Mouse (Mus musculus) embryonic fibroblast, embryonic 13.5 days (primary cell): ENCODE measurements around the gene Ank2. TPM values are rescaled to one million over a fixed set of nuclear protein-coding genes. Genes with fewer than 3 reads are reported as not detected.

ENCODE experiments used
- H3K27ac ChIP-seq: 2 replicates; pipeline ENCODE4 v1.5.1; 2012; ENCODE audit warnings: low read length, control low read depth, inconsistent platforms; ENCODE audit not compliant: insufficient read depth
- H3K4me1 ChIP-seq: 2 replicates; pipeline ENCODE4 v1.6.1; 2011; ENCODE audit warnings: low read length; ENCODE audit not compliant: control insufficient read depth, insufficient read depth
- H3K4me3 ChIP-seq: 2 replicates; pipeline ENCODE4 v1.5.1; 2011; ENCODE audit warnings: mild to moderate bottlenecking, control low read depth, low read length; ENCODE audit not compliant: insufficient read depth
- CTCF ChIP-seq: IDR thresholded peaks from 2 replicates; pipeline ENCODE4 v1.5.1; 2011; ENCODE audit warnings: mild to moderate bottlenecking, control low read depth, low read length, moderate library complexity, borderline replicate concordance; ENCODE audit not compliant: insufficient read depth
- POLR2A ChIP-seq: IDR thresholded peaks from 2 replicates; pipeline ENCODE4 v1.6.1; 2011; ENCODE audit warnings: low read depth, mild to moderate bottlenecking, control low read depth, low read length, moderate library complexity
- polyA plus RNA-seq: library from polyadenylated mRNA; stranded (reverse); fragments of >200 nt; gene quantifications from 2 replicates; pipeline ENCODE4 v1.2.4, GENCODE M21; 2011; ENCODE audit warnings: low read depth; ENCODE audit not compliant: missing spikeins, insufficient read length

Gene Ank2
- polyA plus RNA-seq, 1 experiment = 53.8 TPM

GRCm38 (mm10) chr3:127140590-127140989, 358.6 kb downstream of the Ank2 start:
- H3K27ac ChIP-seq = no peak overlapping the region
- no peak overlapping the region for H3K4me3 ChIP-seq
- H3K4me1 ChIP-seq = peaks cover 3% of the 10 kb centered on the region; the same call in 1 of the 2 replicates
- TF ChIP-seq CTCF (no peak), POLR2A (no peak)

DNA sequence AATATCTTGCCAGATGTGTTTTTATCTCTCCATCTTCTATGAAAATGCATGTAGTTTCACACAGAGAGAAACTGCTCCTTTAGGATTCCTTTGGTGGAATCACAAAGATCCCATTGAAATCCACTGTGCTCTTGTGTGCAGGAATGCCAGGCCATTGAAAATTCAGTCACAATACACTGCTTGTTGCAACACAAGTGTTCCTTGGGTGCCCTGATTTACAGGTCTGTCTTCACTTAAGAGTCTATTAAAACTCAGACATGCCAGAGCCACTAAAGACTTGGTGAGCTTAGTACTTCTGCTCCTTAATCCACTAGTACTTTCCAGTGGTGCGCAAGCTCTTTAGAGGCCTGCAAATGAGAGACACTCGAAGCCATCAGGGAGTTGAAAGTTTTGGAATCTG, 359.5 kb downstream of the Ank2 start:
- no peak overlapping the region for H3K4me3 ChIP-seq
- TF ChIP-seq POLR2A (no peak), CTCF (no peak)
- no peak overlapping the region for H3K27ac ChIP-seq

GRCm38 (mm10) chr3:127137508-127137907, 361.6 kb downstream of the Ank2 start:
- Histone ChIP-seq H3K27ac (no peak overlapping the region), H3K4me3 (no peak overlapping the region), H3K4me1 (peaks cover 3% of the 10 kb centered on the region; the same call in 1 of the 2 replicates)
- TF ChIP-seq POLR2A = no peak
- no peak for TF ChIP-seq CTCF

More for the DNA sequence above, 359.5 kb downstream of the Ank2 start:
- H3K4me1 ChIP-seq = peaks cover 3% of the 10 kb centered on the region; the same call in 1 of the 2 replicates

- Histone ChIP-seq H3K4me3 (no peak overlapping the region), H3K27ac (no peak overlapping the region), H3K4me1 (peaks cover 3% of the 10 kb centered on the region; the same call in 1 of the 2 replicates)
- TF ChIP-seq POLR2A (no peak), CTCF (no peak)
Measured at GRCm38 (mm10) chr3:127134062-127134461, 365.1 kb downstream of the Ank2 start.

DNA sequence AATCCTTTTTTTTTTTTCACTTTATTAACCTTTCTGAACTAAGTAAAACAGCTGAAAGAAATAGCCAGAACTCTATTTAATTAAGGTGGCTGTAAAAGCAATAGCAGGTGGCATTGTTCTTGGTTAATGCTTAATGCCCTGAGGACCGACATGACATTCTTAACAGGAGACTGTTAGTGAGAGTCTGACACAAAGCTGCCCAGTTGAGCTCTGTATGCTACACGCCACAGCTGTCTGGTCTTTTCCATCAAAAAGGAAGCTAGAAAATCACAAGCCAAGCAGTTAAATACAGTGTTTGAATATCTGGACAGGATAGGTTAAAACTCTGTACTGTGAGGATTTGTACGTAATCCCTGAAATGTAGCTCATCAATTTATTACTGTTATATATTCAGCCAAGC, 368.1 kb downstream of the Ank2 start:
- H3K4me1 ChIP-seq = no peaks in the 10 kb centered on the region
- H3K4me3 ChIP-seq = no peak overlapping the region
- no peak for TF ChIP-seq POLR2A
- no peak for TF ChIP-seq CTCF
- no peak overlapping the region for H3K27ac ChIP-seq

DNA sequence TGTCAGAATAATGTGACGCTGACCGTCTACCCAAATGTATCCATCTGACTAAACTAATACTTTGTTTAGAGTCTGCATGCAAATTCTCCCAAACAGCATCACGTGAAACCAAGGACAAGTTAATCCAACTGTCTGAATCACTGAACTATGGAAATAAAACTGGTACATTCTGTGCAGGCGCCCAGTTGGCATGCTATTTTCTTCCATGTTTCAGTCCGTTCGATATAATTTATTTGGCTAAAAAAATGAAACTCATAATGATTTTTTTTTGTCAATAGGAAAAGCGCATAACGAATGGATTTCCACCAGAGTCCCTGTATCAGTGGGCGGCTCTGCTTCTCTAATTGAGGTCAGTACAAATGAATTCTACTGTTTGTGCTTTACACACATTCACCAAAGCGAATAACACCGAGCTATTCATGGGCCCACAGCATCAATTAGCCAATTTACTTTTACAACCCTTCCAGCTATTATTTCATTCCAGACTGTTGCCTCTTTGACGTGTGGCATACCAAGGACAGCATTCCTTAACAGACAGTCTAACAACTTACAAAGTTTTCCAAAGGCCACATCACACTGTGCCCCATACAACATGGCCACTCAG, 368.9 kb downstream of the Ank2 start:
- TF ChIP-seq CTCF (no peak), POLR2A (no peak)
- Histone ChIP-seq H3K4me1 (no peaks in the 10 kb centered on the region), H3K4me3 (no peak overlapping the region), H3K27ac (no peak overlapping the region)

GRCm38 (mm10) chr3:127129750-127130149, 369.4 kb downstream of the Ank2 start:
- H3K4me3 ChIP-seq = no peak overlapping the region
- H3K27ac ChIP-seq = no peak overlapping the region
- TF ChIP-seq CTCF (no peak), POLR2A (no peak)
- H3K4me1 ChIP-seq = no peaks in the 10 kb centered on the region

GRCm38 (mm10) chr3:127127611-127128010, 371.5 kb downstream of the Ank2 start:
- Histone ChIP-seq H3K4me3 (no peak overlapping the region), H3K27ac (no peak overlapping the region), H3K4me1 (peaks cover 3% of the 10 kb centered on the region; the same call in 1 of the 2 replicates)
- TF ChIP-seq CTCF = no peak
- no peak for TF ChIP-seq POLR2A

DNA sequence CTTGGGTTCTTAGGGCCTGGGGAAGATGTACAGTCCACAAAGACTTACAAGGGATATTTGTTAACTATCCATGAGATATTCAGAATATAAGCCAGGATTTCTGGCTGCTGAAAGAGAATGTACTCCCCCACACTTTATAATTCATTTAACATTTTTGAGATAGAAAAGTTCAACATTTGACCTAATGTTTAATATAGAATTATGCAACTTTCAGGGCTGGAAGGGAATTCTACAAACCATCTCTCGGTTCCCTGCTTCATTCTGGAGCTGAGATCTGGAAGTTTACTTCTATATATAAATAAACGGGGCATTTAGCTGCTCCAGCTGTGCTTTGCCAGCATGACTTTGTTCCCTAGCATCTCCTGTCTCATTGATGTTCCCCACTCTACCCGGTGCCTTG, 372.9 kb downstream of the Ank2 start:
- no peak overlapping the region for H3K27ac ChIP-seq
- peaks cover 3% of the 10 kb centered on the region; the same call in 1 of the 2 replicates for H3K4me1 ChIP-seq
- no peak overlapping the region for H3K4me3 ChIP-seq
- no peak for TF ChIP-seq CTCF
- no peak for TF ChIP-seq POLR2A

GRCm38 (mm10) chr3:127124375-127124993, 374.7 kb downstream of the Ank2 start:
- Histone ChIP-seq H3K27ac (no peak overlapping the region), H3K4me1 (peaks cover 3% of the 10 kb centered on the region; the same call in 1 of the 2 replicates), H3K4me3 (no peak overlapping the region)
- TF ChIP-seq CTCF (no peak), POLR2A (no peak)
